Mouse (Mus musculus) embryo, embryonic 10.5 days (tissue): ENCODE measurements at regions not wholly inside any gene's neighbourhood (a gene's known extent, or its start where the extent isn't known, plus 50 kb on each side); places are given as distances from the start of the nearest gene placed in this dataset.

ENCODE experiments used
- DNase-seq: peaks from one replicate; pipeline ENCODE4 v3.0.0-alpha.2; 2015; ENCODE audit warnings: low spot score

- DNase-seq = no peak
These were observed 93.8 kb upstream of the Wdpcp start for GRCm38 (mm10) chr11:21478191-21478590.

DNA sequence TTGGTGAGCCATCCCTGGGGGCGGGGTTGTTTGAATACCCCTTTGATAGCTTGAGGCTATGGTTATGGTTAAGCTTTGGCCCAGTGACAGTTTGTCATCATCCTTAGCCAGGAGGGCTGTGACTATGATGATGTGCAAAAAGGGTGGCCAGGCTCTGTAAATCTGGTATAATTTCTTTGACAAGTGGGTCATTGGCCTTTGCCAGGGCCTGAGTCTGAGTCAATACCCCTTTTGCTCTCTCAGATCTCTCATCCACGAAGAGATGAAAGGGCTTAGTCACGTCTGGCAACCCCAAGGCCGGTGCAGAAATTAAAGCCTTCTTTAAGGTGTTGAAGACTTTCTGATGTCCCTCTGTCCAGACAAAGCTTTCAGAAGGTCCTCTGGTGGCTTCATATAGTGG, 99.7 kb upstream of the Ugp2 start:
- no peak for DNase-seq

GRCm38 (mm10) chr11:21468465-21468864, 97.5 kb upstream of the Ugp2 start:
- DNase-seq = peak; percentile 35

DNA sequence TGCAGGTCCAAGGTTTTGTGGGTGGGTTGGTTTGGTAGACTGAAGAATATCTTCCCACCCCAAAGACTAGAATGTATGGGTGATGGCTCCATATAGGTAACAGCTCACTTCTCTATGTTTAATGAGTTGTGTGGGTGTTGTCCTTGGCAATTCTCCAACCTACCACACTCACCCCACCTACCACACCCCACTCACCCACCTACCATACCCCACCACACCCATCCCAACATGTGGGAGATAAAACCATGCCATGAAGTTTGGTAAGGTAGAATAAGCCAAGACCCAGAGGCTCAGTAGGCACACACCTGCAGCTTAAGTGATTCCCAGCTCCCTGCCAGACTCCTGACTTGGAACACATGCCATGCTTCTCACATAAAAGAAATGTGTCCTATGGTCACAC, 89.0 kb upstream of the Ugp2 start:
- no peak for DNase-seq

DNA sequence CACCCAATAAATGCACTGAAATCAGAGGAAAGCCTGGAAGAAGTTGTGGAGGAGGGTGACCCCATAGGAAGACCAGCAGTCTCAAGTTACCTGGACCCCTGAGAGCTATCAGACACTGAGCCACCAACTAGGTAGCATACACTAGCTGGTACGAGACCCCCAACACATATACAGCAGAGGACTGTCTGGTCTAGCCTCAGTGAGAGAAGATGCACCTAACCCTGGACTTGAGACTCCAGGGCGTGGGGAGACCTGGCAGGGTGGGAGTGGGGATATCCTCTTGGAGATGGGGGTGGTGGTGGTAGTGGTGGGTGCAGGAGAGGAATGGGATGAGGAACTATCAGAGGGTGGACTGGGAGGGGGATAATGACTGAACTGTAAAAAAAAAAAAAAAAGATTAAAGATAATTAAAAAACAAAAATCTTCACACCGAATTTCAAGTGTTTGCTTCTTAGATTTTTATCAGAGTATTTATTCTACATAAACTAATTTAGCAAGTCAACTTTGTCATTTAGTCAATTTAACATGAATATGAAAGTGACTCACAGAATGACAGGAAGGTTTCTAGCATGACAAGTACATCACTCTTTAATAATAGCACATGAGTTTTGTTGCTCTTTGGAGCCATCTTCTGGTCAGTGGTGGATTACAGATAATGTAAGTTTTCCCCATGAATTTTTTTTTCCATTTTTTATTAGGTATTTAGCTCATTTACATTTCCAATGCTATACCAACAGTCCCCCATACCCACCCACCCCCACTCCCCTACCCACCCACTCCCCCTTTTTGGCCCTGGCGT, 82.5 kb upstream of the Ugp2 start:
- DNase-seq = peak; percentile 75

DNA sequence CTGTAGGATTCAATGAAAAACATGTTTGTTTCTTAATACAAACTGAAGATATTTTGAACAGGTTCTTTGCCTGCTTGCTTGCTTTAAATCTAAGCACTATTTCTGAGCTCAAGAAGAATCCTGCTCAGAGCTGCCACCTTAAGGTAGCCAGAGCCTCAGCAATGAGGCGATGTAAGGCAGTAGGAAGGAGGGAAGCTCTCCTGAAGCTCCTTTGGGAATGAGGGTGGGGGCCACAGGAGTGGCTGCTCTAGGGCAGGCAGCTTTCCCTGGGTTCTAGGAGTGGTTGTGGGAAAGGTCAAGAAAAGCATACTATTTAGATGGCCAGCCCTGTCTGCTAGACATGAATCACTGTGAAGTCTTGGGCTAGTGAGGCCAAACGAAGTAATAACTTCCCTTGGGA, 62.7 kb upstream of the Ugp2 start:
- peak; percentile 40 for DNase-seq

DNA sequence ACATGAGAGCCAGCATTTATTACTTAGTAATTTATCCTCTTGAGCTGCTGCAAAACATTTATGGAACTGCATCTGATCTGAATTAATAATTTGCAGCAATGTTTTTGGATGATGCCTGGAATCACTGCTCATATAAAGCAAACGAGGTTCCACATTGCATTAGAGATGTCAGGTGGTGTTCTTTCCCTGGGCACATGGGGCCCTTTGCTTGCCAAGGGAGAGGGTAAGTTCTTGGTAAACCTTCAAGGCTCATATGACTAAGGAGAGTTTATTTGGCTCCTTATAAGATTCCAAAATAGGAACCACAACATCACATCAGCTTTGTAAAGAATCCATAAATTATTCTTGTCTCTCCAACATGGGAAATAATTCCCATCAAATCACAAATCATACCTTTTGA, 59.0 kb upstream of the Ugp2 start:
- DNase-seq = no peak

- peak; percentile 19 for DNase-seq
These were observed 57.7 kb upstream of the Ugp2 start for GRCm38 (mm10) chr11:21428749-21429148.

GRCm38 (mm10) chr11:21428013-21428317, 57.0 kb upstream of the Ugp2 start:
- DNase-seq = no peak

DNA sequence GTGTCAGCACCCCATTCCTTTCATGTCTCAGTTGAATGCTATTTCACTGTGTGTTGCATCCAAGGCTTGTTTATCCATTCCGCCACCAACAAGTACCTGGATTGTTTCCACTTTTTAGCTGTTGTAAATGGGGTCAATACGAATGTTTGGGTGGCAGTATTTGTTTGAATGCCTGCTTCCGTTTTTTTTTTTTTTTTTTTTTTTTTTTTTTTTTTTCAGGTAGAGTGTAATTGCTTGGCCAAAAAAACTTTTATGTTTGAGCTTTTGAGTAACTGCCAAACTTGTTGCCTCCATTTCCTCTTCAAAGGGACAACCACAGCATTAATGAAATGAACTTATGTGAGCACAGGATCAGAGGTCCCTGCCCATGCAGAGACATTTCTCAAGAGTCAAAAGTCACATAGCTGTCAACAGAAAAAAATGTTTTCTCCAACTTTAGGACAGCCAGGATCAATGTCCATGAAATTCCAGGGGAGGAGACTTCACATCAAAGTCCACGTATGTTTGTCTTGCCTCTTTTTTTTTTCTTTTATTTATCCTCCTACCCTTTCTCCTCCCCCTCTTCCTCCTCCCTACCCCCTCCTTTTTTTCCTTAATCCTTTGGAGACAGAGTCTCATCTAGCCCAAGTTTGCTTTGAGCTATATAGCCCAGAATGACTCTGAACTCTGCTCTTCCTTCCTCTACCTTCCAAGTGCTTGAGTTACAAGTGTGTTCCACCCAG, 56.5 kb upstream of the Ugp2 start:
- no peak for DNase-seq

DNA sequence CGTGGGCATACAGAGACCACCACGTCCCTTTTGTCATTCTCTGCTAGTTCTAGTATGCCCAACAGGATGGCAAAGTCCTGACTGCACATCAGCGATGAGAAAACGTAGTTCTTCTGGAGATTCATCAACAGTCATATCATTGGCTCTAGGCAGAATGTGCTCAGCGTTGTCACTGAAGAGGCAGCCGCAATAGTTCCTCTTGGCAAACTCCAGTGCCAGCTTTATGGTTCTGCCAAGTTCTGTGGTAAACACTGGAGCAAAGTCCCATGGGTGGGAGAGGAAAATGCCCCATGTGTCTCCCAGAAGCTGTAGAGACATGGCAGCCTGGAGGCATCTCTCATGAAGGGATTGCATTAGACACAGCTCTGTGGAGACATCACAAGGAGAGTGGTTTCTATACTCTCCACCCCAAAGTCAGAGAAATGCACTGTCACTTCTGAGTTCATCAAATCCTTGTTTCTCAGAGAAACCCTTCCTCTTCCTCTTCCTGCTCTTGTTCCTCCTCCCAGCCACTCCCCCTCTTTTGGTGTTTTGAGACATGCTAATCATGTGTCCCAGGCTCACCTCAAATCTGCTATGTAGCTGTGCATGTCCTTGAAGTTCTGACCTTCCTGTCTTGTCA, 54.6 kb upstream of the Ugp2 start:
- no peak for DNase-seq

DNA sequence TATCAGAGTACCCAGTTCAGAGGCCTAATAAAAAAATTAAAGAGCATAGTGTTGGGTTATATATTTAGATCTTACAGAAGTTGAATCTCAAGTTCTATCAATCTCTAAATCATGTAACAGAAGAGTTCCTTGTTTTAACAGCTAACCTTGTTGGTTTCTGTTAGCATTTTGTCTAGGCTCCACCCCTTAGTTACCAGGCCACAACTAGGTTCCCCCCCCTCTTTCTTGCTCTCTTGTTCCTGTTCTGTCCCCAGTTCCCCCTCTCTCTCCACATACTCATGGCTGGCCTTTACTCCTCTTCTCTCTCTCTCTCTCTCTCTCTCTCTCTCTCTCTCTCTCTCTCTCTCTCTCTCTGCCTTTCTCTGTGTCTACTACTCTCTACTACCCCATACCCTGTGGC, 53.3 kb upstream of the Ugp2 start:
- no peak for DNase-seq

- peak; percentile 35 for DNase-seq
These were observed 51.4 kb upstream of the Ugp2 start for GRCm38 (mm10) chr11:21422281-21422878.
